Mouse (Mus musculus): ENCODE data around the gene Ciz1. TPM values are rescaled to one million over a fixed set of nuclear protein-coding genes. Genes with fewer than 3 reads are reported as not detected.

Gene Ciz1
- polyA plus RNA-seq, 1 experiment: 252 TPM

DNA sequence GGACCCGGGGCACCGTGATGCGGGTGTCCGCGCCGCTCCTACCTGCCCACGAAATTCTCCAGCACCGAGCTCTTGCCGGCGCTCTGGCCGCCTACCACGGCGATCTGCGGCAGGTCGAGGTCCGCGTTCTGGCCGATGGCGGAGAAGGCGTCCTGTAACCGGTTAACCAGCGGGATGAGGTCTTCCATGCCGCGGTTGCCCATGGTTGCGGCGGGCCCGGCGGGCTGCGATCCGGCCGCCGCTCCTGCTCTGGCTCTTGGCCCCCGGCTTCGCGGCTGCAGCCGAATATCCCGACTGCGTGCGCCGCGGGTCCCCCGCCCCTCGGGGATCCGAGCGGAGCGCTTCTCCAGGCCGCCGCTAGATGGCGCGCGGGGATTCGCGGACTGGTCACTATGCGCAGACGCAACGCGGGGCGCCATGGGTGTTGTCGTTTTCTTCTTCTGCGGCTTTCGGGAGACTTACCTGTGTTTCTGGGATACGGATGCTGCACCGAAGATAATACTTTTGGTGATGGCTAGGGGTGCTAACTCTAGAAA lies 948 bp downstream of the Ciz1 start, which contains the start of gene Dnm1:
Dnm1 (minus strand) TSS at position 332 of the 536 bp plus-strand sequence.
- H3K4me3 ChIP-seq (ENCODE audit: extremely low read depth, insufficient read depth, insufficient read length): peak within 1 kb of the TSS; percentile 58; the same call in 1 of the 2 replicates
- peaks cover 10% of the 10 kb centered on the region for H3K27me3 ChIP-seq (ENCODE audit: control insufficient read depth, insufficient read depth, low read length)
- WGBS: under 1% methylated on average over 63 of the region's 63 CpGs
- no peak within 1 kb of the TSS for H3K27ac ChIP-seq (ENCODE audit: insufficient read depth, low read length)
- H3K36me3 ChIP-seq (ENCODE audit: control insufficient read depth, insufficient read depth, low read length): no peaks in the 10 kb centered on the region
- peak; percentile 50 to 83 for DNase-seq (ENCODE audit: low read depth in 1 of 2, low spot score in 2 of 2)
- peaks cover 5% of the 10 kb centered on the region; the same call in 1 of the 2 replicates for H3K4me1 ChIP-seq (ENCODE audit: control insufficient read depth, insufficient read depth, insufficient read length)
- TF ChIP-seq CTCF (IDR thresholded peaks at IDR 0.05; ENCODE audit: extremely low read depth, insufficient read depth, insufficient read length, insufficient replicate concordance) (peak; percentile 96), POLR2A (IDR thresholded peaks at IDR 0.05; ENCODE audit: low read depth, low read length) (no peak)

DNA sequence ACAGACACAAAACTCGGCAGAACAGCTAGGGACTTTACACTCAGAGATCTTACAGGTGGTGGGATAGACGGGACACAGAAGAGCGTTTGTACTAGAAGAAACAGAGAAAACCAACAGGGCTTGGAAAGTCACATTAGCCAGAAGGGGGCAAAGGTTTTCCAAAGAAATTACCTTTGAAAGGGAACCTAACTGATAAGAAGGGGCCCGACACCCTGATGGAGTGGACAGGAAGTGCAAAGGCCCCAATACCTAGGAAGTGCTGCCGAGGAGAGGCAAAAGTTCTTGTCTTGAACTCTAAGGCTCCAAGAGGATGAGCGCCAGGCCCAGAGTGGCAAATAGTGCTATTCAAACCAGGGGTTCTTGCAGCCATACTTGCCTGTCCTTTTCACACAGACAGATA lies 1.7 kb downstream of the Ciz1 start:
- H3K27me3 ChIP-seq (ENCODE audit: control insufficient read depth, insufficient read depth, low read length): peaks cover 10% of the 10 kb centered on the region
- no peak for DNase-seq (ENCODE audit: low read depth in 1 of 2, low spot score in 2 of 2)
- TF ChIP-seq CTCF (IDR thresholded peaks at IDR 0.05; ENCODE audit: extremely low read depth, insufficient read depth, insufficient read length, insufficient replicate concordance): no peak
- H3K4me1 ChIP-seq (ENCODE audit: control insufficient read depth, insufficient read depth, insufficient read length): peaks cover 5% of the 10 kb centered on the region; the same call in 1 of the 2 replicates
- H3K36me3 ChIP-seq (ENCODE audit: control insufficient read depth, insufficient read depth, low read length): no peaks in the 10 kb centered on the region
- H3K4me3 ChIP-seq (ENCODE audit: extremely low read depth, insufficient read depth, insufficient read length): no peak overlapping the region
- 77% methylated on average over 6 of the region's 6 CpGs for WGBS
- no peak overlapping the region for H3K27ac ChIP-seq (ENCODE audit: insufficient read depth, low read length)

DNA sequence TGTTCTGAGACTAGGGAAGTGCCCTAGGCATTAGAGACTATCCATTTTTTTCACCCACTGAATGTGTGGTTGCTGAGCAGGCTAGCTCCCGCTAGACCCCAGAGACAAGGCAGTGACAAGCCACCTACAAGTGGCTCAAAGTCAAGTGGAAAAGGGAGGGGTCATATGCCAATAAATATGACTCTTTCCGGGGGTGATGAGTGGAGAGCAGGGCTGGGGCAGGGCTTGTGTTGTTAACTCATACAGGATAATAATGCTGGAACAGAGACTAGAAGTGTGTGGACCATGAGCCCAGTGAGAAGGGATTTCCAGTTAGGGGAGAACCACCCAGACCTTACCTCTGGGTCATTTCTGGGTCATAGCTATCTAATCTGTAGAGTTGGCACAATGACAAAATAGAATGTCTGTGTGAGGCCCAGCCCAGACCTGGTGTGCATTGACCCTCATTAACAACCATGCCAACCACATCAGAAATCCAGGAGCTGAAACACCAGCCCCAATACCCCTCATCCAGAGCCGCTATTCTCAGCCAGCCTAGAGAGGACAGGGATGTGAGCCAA lies 2.3 kb downstream of the Ciz1 start:
- TF ChIP-seq CTCF (IDR thresholded peaks at IDR 0.05; ENCODE audit: extremely low read depth, insufficient read depth, insufficient read length, insufficient replicate concordance): no peak
- TF ChIP-seq POLR2A (IDR thresholded peaks at IDR 0.05; ENCODE audit: low read depth, low read length): no peak
- H3K4me1 ChIP-seq (ENCODE audit: control insufficient read depth, insufficient read depth, insufficient read length): peaks cover 5% of the 10 kb centered on the region; the same call in 1 of the 2 replicates
- peaks cover 10% of the 10 kb centered on the region for H3K27me3 ChIP-seq (ENCODE audit: control insufficient read depth, insufficient read depth, low read length)
- 88% methylated on average over 3 of the region's 3 CpGs for WGBS
- H3K36me3 ChIP-seq (ENCODE audit: control insufficient read depth, insufficient read depth, low read length): no peaks in the 10 kb centered on the region
- DNase-seq (ENCODE audit: low read depth in 1 of 2, low spot score in 2 of 2): no peak
- H3K4me3 ChIP-seq (ENCODE audit: extremely low read depth, insufficient read depth, insufficient read length): no peak overlapping the region
- H3K27ac ChIP-seq (ENCODE audit: insufficient read depth, low read length): no peak overlapping the region

DNA sequence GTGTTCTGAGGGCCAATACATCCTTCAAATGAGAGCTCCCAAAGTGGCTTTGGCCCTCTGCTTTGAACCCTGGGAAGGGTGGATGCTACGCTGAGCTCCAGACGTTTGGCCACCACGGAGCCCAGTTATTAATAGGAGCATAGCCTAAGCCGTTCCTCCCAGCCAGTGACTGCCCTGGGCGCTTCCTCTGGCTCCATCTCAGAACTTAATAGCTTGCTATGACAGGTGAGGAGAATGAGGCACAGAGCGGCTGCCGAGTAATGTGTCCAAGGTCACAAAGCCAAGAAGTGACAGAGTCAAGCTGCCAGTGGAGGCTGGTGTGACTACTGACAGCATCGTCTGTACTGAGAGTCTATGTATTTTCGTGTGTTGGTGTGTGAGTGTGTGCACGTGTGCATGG lies 4.1 kb downstream of the Ciz1 start:
- no peak for DNase-seq (ENCODE audit: low read depth in 1 of 2, low spot score in 2 of 2)
- Histone ChIP-seq H3K27me3 (ENCODE audit: control insufficient read depth, insufficient read depth, low read length) (peaks cover 10% of the 10 kb centered on the region), H3K36me3 (ENCODE audit: control insufficient read depth, insufficient read depth, low read length) (no peaks in the 10 kb centered on the region), H3K4me1 (ENCODE audit: control insufficient read depth, insufficient read depth, insufficient read length) (peaks cover 5% of the 10 kb centered on the region; the same call in 1 of the 2 replicates), H3K4me3 (ENCODE audit: extremely low read depth, insufficient read depth, insufficient read length) (no peak overlapping the region), H3K27ac (ENCODE audit: insufficient read depth, low read length) (no peak overlapping the region)
- TF ChIP-seq CTCF (IDR thresholded peaks at IDR 0.05; ENCODE audit: extremely low read depth, insufficient read depth, insufficient read length, insufficient replicate concordance): no peak
- no peak for TF ChIP-seq POLR2A (IDR thresholded peaks at IDR 0.05; ENCODE audit: low read depth, low read length)
- WGBS: 81% methylated on average over 10 of the region's 10 CpGs

DNA sequence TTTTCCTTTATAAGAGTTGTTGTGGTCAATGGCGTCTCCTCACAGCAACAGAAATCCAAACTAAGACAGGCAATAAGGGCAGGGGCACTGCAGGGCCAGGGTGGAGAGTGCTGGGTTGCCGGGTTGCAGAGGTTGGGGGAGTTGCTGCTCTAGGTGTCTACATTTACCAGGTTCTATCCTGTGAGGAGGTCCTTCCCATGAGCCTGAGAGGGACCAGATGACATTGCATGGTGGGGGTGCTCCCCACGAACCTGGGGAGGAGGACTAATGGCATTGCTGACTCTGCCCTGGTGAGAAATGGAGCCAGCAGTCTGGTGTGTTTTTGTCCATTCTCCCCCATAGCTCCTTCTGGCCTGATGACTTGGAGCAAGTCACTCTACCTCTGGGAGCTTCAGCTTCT lies 5.6 kb downstream of the Ciz1 start:
- Histone ChIP-seq H3K4me3 (ENCODE audit: extremely low read depth, insufficient read depth, insufficient read length) (no peak overlapping the region), H3K27ac (ENCODE audit: insufficient read depth, low read length) (no peak overlapping the region), H3K27me3 (ENCODE audit: control insufficient read depth, insufficient read depth, low read length) (peaks cover 4% of the 10 kb centered on the region), H3K36me3 (ENCODE audit: control insufficient read depth, insufficient read depth, low read length) (no peaks in the 10 kb centered on the region), H3K4me1 (ENCODE audit: control insufficient read depth, insufficient read depth, insufficient read length) (peaks cover 8% of the 10 kb centered on the region)
- WGBS: 86% methylated on average over 3 of the region's 3 CpGs
- TF ChIP-seq POLR2A (IDR thresholded peaks at IDR 0.05; ENCODE audit: low read depth, low read length): no peak
- TF ChIP-seq CTCF (IDR thresholded peaks at IDR 0.05; ENCODE audit: extremely low read depth, insufficient read depth, insufficient read length, insufficient replicate concordance): no peak
- DNase-seq (ENCODE audit: low read depth in 1 of 2, low spot score in 2 of 2): no peak

DNA sequence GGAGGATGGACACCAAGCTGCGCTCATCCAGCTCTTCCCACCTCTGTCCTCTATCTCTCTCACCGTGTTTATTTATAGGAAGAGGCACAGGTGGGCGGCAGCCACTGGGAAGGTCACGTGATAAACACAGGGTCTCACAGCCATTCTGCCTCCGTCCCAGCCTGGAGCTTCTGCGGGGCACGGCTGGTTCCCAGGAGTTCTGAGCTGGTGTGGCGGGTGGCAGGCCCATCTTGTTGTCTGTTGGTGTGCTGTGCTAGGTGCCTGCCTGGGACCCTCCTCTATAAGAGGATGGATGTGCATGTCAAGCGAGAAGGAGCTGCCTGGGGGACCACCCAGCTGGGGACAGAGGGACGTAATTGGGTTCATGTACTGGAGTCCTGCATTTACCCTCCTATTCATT lies 6.3 kb downstream of the Ciz1 start:
- WGBS: 80% methylated on average over 10 of the region's 10 CpGs
- DNase-seq (ENCODE audit: low read depth in 1 of 2, low spot score in 2 of 2): no peak
- no peaks in the 10 kb centered on the region for H3K36me3 ChIP-seq (ENCODE audit: control insufficient read depth, insufficient read depth, low read length)
- TF ChIP-seq CTCF (IDR thresholded peaks at IDR 0.05; ENCODE audit: extremely low read depth, insufficient read depth, insufficient read length, insufficient replicate concordance): no peak
- TF ChIP-seq POLR2A (IDR thresholded peaks at IDR 0.05; ENCODE audit: low read depth, low read length): no peak
- H3K4me1 ChIP-seq (ENCODE audit: control insufficient read depth, insufficient read depth, insufficient read length): peaks cover 3% of the 10 kb centered on the region; the same call in 1 of the 2 replicates
- H3K27ac ChIP-seq (ENCODE audit: insufficient read depth, low read length): no peak overlapping the region
- no peak overlapping the region for H3K4me3 ChIP-seq (ENCODE audit: extremely low read depth, insufficient read depth, insufficient read length)
- no peaks in the 10 kb centered on the region for H3K27me3 ChIP-seq (ENCODE audit: control insufficient read depth, insufficient read depth, low read length)

DNA sequence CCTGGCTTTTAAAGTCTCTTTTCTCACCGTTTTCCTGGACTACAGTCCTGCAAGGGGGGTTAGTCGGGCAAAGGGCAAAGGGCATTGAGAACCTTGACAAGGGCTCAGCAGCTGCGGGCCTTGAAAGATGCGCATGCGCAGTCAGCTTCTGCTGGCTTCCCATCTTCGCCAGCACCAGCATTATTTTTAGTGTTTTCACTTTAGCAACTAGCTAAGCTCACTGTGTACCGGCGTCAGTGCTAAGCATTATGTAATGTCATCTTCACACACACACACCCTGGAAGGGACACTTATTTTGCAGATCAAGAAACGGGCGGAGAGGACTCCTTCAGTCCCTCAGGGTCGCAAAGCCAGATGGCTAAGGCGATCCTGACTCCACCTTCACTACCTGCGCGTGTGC lies 8.6 kb downstream of the Ciz1 start:
- WGBS: 11% methylated on average over 14 of the region's 14 CpGs
- peak overlapping the region; percentile 55; the same call in 1 of the 2 replicates for H3K4me3 ChIP-seq (ENCODE audit: extremely low read depth, insufficient read depth, insufficient read length)
- peak in 1 of 2 experiments; percentile 59 for DNase-seq (ENCODE audit: low read depth in 1 of 2, low spot score in 2 of 2)
- H3K27ac ChIP-seq (ENCODE audit: insufficient read depth, low read length): no peak overlapping the region; the same call in 1 of the 2 replicates
- TF ChIP-seq POLR2A (IDR thresholded peaks at IDR 0.05; ENCODE audit: low read depth, low read length) (no peak), CTCF (IDR thresholded peaks at IDR 0.05; ENCODE audit: extremely low read depth, insufficient read depth, insufficient read length, insufficient replicate concordance) (no peak)
- H3K27me3 ChIP-seq (ENCODE audit: control insufficient read depth, insufficient read depth, low read length): no peaks in the 10 kb centered on the region
- H3K4me1 ChIP-seq (ENCODE audit: control insufficient read depth, insufficient read depth, insufficient read length): peaks cover 3% of the 10 kb centered on the region; the same call in 1 of the 2 replicates
- no peaks in the 10 kb centered on the region; the same call in 1 of the 2 replicates for H3K36me3 ChIP-seq (ENCODE audit: control insufficient read depth, insufficient read depth, low read length)

Data from spleen, adult 2 months (tissue).